Mouse (Mus musculus): Measurements from ENCODE around the gene P4ha3. TPM values are rescaled to one million over a fixed set of nuclear protein-coding genes. Genes with fewer than 3 reads are reported as not detected.

The P4ha3 gene
- polyA plus RNA-seq, 1 experiment from 2014 or later, result 24.0 TPM

GRCm38 (mm10) chr7:100307872-100308653 lies 22.7 kb downstream of the P4ha3 start:
- H3K9ac ChIP-seq, result no peak overlapping the region
- no peaks in the 10 kb centered on the region for H3K9me3 ChIP-seq
- no peak overlapping the region for H3K4me2 ChIP-seq
- 0 out of 2 replicates have a peak overlapping the region, but pooled peaks have one; percentile 77 for H3K27ac ChIP-seq
- H3K36me3 ChIP-seq, result peaks cover 7% of the 10 kb centered on the region
- H3K4me1 ChIP-seq, result peaks cover 21% of the 10 kb centered on the region
- 68% methylated on average over 6 of the region's 6 CpGs for WGBS
- no peak overlapping the region for H3K4me3 ChIP-seq
- no peaks in the 10 kb centered on the region for H3K27me3 ChIP-seq
- no peak for ATAC-seq (ENCODE audit: insufficient number of reproducible peaks, low FRiP score, low TSS enrichment, low read depth)

- Histone ChIP-seq H3K4me3 (no peak overlapping the region), H3K4me2 (no peak overlapping the region), H3K9me3 (no peaks in the 10 kb centered on the region), H3K27me3 (no peaks in the 10 kb centered on the region), H3K4me1 (peaks cover 21% of the 10 kb centered on the region), H3K36me3 (peaks cover 9% of the 10 kb centered on the region), H3K27ac (peak overlapping the region; percentile 77), H3K9ac (no peak overlapping the region)
- ATAC-seq (ENCODE audit: insufficient number of reproducible peaks, low FRiP score, low TSS enrichment, low read depth), result no peak
- WGBS, result 32% methylated on average over 1 of the region's 1 CpGs
Observed at GRCm38 (mm10) chr7:100309216-100309615, 23.9 kb downstream of the P4ha3 start.

- Histone ChIP-seq H3K4me3 (no peak overlapping the region), H3K27ac (peak overlapping the region; percentile 77), H3K9ac (no peak overlapping the region), H3K27me3 (no peaks in the 10 kb centered on the region), H3K9me3 (no peaks in the 10 kb centered on the region), H3K36me3 (peaks cover 9% of the 10 kb centered on the region), H3K4me2 (no peak overlapping the region), H3K4me1 (peaks cover 21% of the 10 kb centered on the region)
- WGBS, result 48% methylated on average over 6 of the region's 6 CpGs
- ATAC-seq (ENCODE audit: insufficient number of reproducible peaks, low FRiP score, low TSS enrichment, low read depth), result no peak
Observed at GRCm38 (mm10) chr7:100309679-100310078, 24.4 kb downstream of the P4ha3 start.

GRCm38 (mm10) chr7:100310290-100310689 lies 25.0 kb downstream of the P4ha3 start:
- H3K4me1 ChIP-seq, result peaks cover 21% of the 10 kb centered on the region
- ATAC-seq (ENCODE audit: insufficient number of reproducible peaks, low FRiP score, low TSS enrichment, low read depth), result no peak
- no peaks in the 10 kb centered on the region for H3K9me3 ChIP-seq
- H3K36me3 ChIP-seq, result peaks cover 13% of the 10 kb centered on the region
- 70% methylated on average over 12 of the region's 12 CpGs for WGBS
- H3K9ac ChIP-seq, result no peak overlapping the region
- peak overlapping the region; percentile 77; the same call in 1 of the 2 replicates for H3K27ac ChIP-seq
- H3K4me2 ChIP-seq, result no peak overlapping the region
- H3K4me3 ChIP-seq, result no peak overlapping the region
- no peaks in the 10 kb centered on the region for H3K27me3 ChIP-seq

- H3K36me3 ChIP-seq, result peaks cover 36% of the 10 kb centered on the region
- H3K4me3 ChIP-seq, result no peak overlapping the region
- no peak overlapping the region for H3K9ac ChIP-seq
- ATAC-seq (ENCODE audit: insufficient number of reproducible peaks, low FRiP score, low TSS enrichment, low read depth), result no peak
- H3K4me1 ChIP-seq, result peaks cover 21% of the 10 kb centered on the region
- no peak overlapping the region for H3K27ac ChIP-seq
- no peaks in the 10 kb centered on the region for H3K27me3 ChIP-seq
- no peak overlapping the region for H3K4me2 ChIP-seq
- no peaks in the 10 kb centered on the region for H3K9me3 ChIP-seq
- 85% methylated on average over 4 of the region's 4 CpGs for WGBS
Observed at GRCm38 (mm10) chr7:100312716-100313115, 27.4 kb downstream of the P4ha3 start.

- Histone ChIP-seq H3K4me2 (no peak overlapping the region), H3K27ac (no peak overlapping the region), H3K4me1 (no peaks in the 10 kb centered on the region), H3K27me3 (no peaks in the 10 kb centered on the region), H3K4me3 (no peak overlapping the region), H3K36me3 (peaks cover 58% of the 10 kb centered on the region), H3K9me3 (no peaks in the 10 kb centered on the region), H3K9ac (no peak overlapping the region)
- WGBS, result 86% methylated on average over 8 of the region's 8 CpGs
- no peak for ATAC-seq (ENCODE audit: insufficient number of reproducible peaks, low FRiP score, low TSS enrichment, low read depth)
Observed at GRCm38 (mm10) chr7:100316924-100317323, 31.6 kb downstream of the P4ha3 start.

- H3K36me3 ChIP-seq, result peaks cover 58% of the 10 kb centered on the region
- H3K4me2 ChIP-seq, result no peak overlapping the region
- no peak overlapping the region for H3K4me3 ChIP-seq
- no peaks in the 10 kb centered on the region for H3K27me3 ChIP-seq
- H3K27ac ChIP-seq, result no peak overlapping the region
- 96% methylated on average over 5 of the region's 5 CpGs for WGBS
- no peaks in the 10 kb centered on the region for H3K9me3 ChIP-seq
- no peak overlapping the region for H3K9ac ChIP-seq
- H3K4me1 ChIP-seq, result no peaks in the 10 kb centered on the region
- no peak for ATAC-seq (ENCODE audit: insufficient number of reproducible peaks, low FRiP score, low TSS enrichment, low read depth)
Observed at GRCm38 (mm10) chr7:100317534-100317933, 32.2 kb downstream of the P4ha3 start.

GRCm38 (mm10) chr7:100323721-100324120 lies 38.4 kb downstream of the P4ha3 start:
- WGBS, result 69% methylated on average over 3 of the region's 3 CpGs
- Histone ChIP-seq H3K9me3 (no peaks in the 10 kb centered on the region), H3K9ac (no peak overlapping the region), H3K27ac (no peak overlapping the region), H3K4me2 (no peak overlapping the region), H3K4me1 (peaks cover 3% of the 10 kb centered on the region; the same call in 1 of the 2 replicates), H3K36me3 (peaks cover 57% of the 10 kb centered on the region), H3K4me3 (no peak overlapping the region), H3K27me3 (no peaks in the 10 kb centered on the region)
- ATAC-seq (ENCODE audit: insufficient number of reproducible peaks, low FRiP score, low TSS enrichment, low read depth), result no peak

- H3K4me3 ChIP-seq, result no peak overlapping the region
- H3K36me3 ChIP-seq, result peaks cover 54% of the 10 kb centered on the region
- WGBS, result 70% methylated on average over 6 of the region's 6 CpGs
- H3K4me1 ChIP-seq, result peaks cover 3% of the 10 kb centered on the region; the same call in 1 of the 2 replicates
- H3K9me3 ChIP-seq, result no peaks in the 10 kb centered on the region
- no peaks in the 10 kb centered on the region for H3K27me3 ChIP-seq
- no peak overlapping the region for H3K27ac ChIP-seq
- no peak overlapping the region for H3K4me2 ChIP-seq
- ATAC-seq (ENCODE audit: insufficient number of reproducible peaks, low FRiP score, low TSS enrichment, low read depth), result no peak
- H3K9ac ChIP-seq, result no peak overlapping the region
Observed at GRCm38 (mm10) chr7:100325482-100325881, 40.2 kb downstream of the P4ha3 start.

- Histone ChIP-seq H3K4me2 (no peak overlapping the region), H3K27ac (no peak overlapping the region), H3K36me3 (peaks cover 70% of the 10 kb centered on the region), H3K4me3 (no peak overlapping the region), H3K9me3 (no peaks in the 10 kb centered on the region), H3K9ac (no peak overlapping the region), H3K4me1 (peaks cover 3% of the 10 kb centered on the region; the same call in 1 of the 2 replicates), H3K27me3 (no peaks in the 10 kb centered on the region)
- no peak for ATAC-seq (ENCODE audit: insufficient number of reproducible peaks, low FRiP score, low TSS enrichment, low read depth)
- WGBS, result 86% methylated on average over 7 of the region's 7 CpGs
Observed at GRCm38 (mm10) chr7:100327514-100327913, 42.2 kb downstream of the P4ha3 start.

GRCm38 (mm10) chr7:100328636-100329035 lies 43.3 kb downstream of the P4ha3 start:
- H3K27me3 ChIP-seq, result no peaks in the 10 kb centered on the region
- no peak overlapping the region for H3K4me3 ChIP-seq
- 90% methylated on average over 4 of the region's 4 CpGs for WGBS
- ATAC-seq (ENCODE audit: insufficient number of reproducible peaks, low FRiP score, low TSS enrichment, low read depth), result no peak
- peaks cover 80% of the 10 kb centered on the region for H3K36me3 ChIP-seq
- H3K4me2 ChIP-seq, result no peak overlapping the region
- peaks cover 3% of the 10 kb centered on the region; the same call in 1 of the 2 replicates for H3K4me1 ChIP-seq
- no peak overlapping the region for H3K27ac ChIP-seq
- no peak overlapping the region for H3K9ac ChIP-seq
- no peaks in the 10 kb centered on the region for H3K9me3 ChIP-seq

GRCm38 (mm10) chr7:100331269-100331668 lies 45.9 kb downstream of the P4ha3 start:
- Histone ChIP-seq H3K4me1 (peaks cover 3% of the 10 kb centered on the region; the same call in 1 of the 2 replicates), H3K4me3 (no peak overlapping the region), H3K9ac (no peak overlapping the region), H3K36me3 (peaks cover 90% of the 10 kb centered on the region), H3K9me3 (no peaks in the 10 kb centered on the region), H3K27me3 (no peaks in the 10 kb centered on the region), H3K27ac (no peak overlapping the region), H3K4me2 (no peak overlapping the region)
- ATAC-seq (ENCODE audit: insufficient number of reproducible peaks, low FRiP score, low TSS enrichment, low read depth), result no peak
- 90% methylated on average over 3 of the region's 3 CpGs for WGBS

Data from limb, embryonic 15.5 days (tissue).